Mouse (Mus musculus) embryonic facial prominence, embryonic 15.5 days (tissue): ENCODE data around the gene Ccdc97. TPM values are rescaled to one million over a fixed set of nuclear protein-coding genes. Genes with fewer than 3 reads are reported as not detected.

ENCODE experiments used
- ATAC-seq: fragments of 200-750 bp; cut with Nextera tagmentation; 2 replicates; pipeline ENCODE4 v1.8.0; 2017; ENCODE audit warnings: low read depth, moderate TSS enrichment; ENCODE audit not compliant: insufficient number of reproducible peaks, low FRiP score, low TSS enrichment
- H3K27ac ChIP-seq: fragments of 300-500 bp; sonication (generic); replicated peaks from 2 replicates; pipeline ENCODE4 v1.5.1; 2015; ENCODE audit warnings: mild to moderate bottlenecking, inconsistent platforms
- H3K27me3 ChIP-seq: fragments of 300-500 bp; sonication (generic); 2 replicates; pipeline ENCODE4 v1.6.1; 2015; ENCODE audit warnings: inconsistent platforms
- H3K36me3 ChIP-seq: fragments of 300-500 bp; sonication (generic); 2 replicates; pipeline ENCODE4 v1.6.1; 2015; ENCODE audit warnings: mild to moderate bottlenecking, inconsistent platforms
- H3K4me1 ChIP-seq: fragments of 300-500 bp; sonication (generic); 2 replicates; pipeline ENCODE4 v1.6.1; 2015; ENCODE audit warnings: inconsistent platforms
- H3K4me2 ChIP-seq: fragments of 300-500 bp; sonication (generic); replicated peaks from 2 replicates; pipeline ENCODE4 v1.6.1; 2015; ENCODE audit warnings: mild to moderate bottlenecking, inconsistent platforms
- H3K4me3 ChIP-seq: fragments of 300-500 bp; sonication (generic); replicated peaks from 2 replicates; pipeline ENCODE4 v1.5.1; 2015; ENCODE audit warnings: mild to moderate bottlenecking, inconsistent platforms
- H3K9ac ChIP-seq: fragments of 300-500 bp; sonication (generic); 2 replicates; pipeline ENCODE4 v1.6.1; 2015; ENCODE audit warnings: inconsistent platforms
- H3K9me3 ChIP-seq: fragments of 300-500 bp; sonication (generic); replicated peaks from 2 replicates; pipeline ENCODE4 v1.6.1; 2016; ENCODE audit warnings: inconsistent platforms
- whole genome bisulfite sequencing: fragments of 180-500 bp; shearing (Covaris S2); methylation state at CpG from one replicate; pipeline ENCODE4 v1.1.7; 2015; 5-methylcytosine and 5-hydroxymethylcytosine counted together
- polyA plus RNA-seq: library from polyadenylated mRNA; unstranded; fragments of >200 nt; fragmentation: Nextera tagmentation; extraction: Ambion mirVana; gene quantifications from 2 replicates; pipeline ENCODE4 v1.2.1, GENCODE M21; 2015

The Ccdc97 gene
- polyA plus RNA-seq, 1 experiment from 2014 or later = 32.8 TPM

GRCm38 (mm10) chr7:25719761-25720610, 1.1 kb upstream of the Ccdc97 start:
- ATAC-seq = 0 out of 2 replicates have a peak, but pooled peaks have one; percentile 49
- H3K9ac ChIP-seq = no peak overlapping the region
- H3K36me3 ChIP-seq = peaks cover 63% of the 10 kb centered on the region
- no peak overlapping the region for H3K4me3 ChIP-seq
- H3K4me2 ChIP-seq = peak overlapping the region; percentile 80
- H3K4me1 ChIP-seq = peaks cover 22% of the 10 kb centered on the region
- H3K9me3 ChIP-seq = no peaks in the 10 kb centered on the region
- H3K27ac ChIP-seq = peak overlapping the region; percentile 90
- no peaks in the 10 kb centered on the region for H3K27me3 ChIP-seq
- 60% methylated on average over 10 of the region's 10 CpGs for WGBS

- no peak overlapping the region for H3K9ac ChIP-seq
- H3K4me1 ChIP-seq = peaks cover 22% of the 10 kb centered on the region
- H3K4me2 ChIP-seq = peak overlapping the region; percentile 80
- WGBS = 88% methylated on average over 3 of the region's 3 CpGs
- H3K4me3 ChIP-seq = peak overlapping the region; percentile 73
- H3K27ac ChIP-seq = no peak overlapping the region
- ATAC-seq = no peak
- no peaks in the 10 kb centered on the region for H3K27me3 ChIP-seq
- no peaks in the 10 kb centered on the region for H3K9me3 ChIP-seq
- peaks cover 63% of the 10 kb centered on the region for H3K36me3 ChIP-seq
These were observed 1.4 kb downstream of the Ccdc97 start for GRCm38 (mm10) chr7:25717478-25717877.

- WGBS = 96% methylated on average over 22 of the region's 22 CpGs
- peaks cover 55% of the 10 kb centered on the region for H3K36me3 ChIP-seq
These were observed 3.1 kb downstream of the Ccdc97 start for GRCm38 (mm10) chr7:25715731-25716271.

GRCm38 (mm10) chr7:25714581-25714980, 4.3 kb downstream of the Ccdc97 start:
- Histone ChIP-seq H3K9me3 (no peaks in the 10 kb centered on the region), H3K27me3 (no peaks in the 10 kb centered on the region), H3K36me3 (peaks cover 47% of the 10 kb centered on the region), H3K4me2 (no peak overlapping the region), H3K4me3 (no peak overlapping the region), H3K4me1 (peaks cover 47% of the 10 kb centered on the region), H3K27ac (no peak overlapping the region), H3K9ac (no peak overlapping the region)
- ATAC-seq = no peak
- 93% methylated on average over 8 of the region's 8 CpGs for WGBS

More at GRCm38 (mm10) chr7:25715731-25716271, 3.1 kb downstream of the Ccdc97 start:
- H3K9me3 ChIP-seq = no peaks in the 10 kb centered on the region
- no peaks in the 10 kb centered on the region for H3K27me3 ChIP-seq
- H3K27ac ChIP-seq = no peak overlapping the region
- no peak for ATAC-seq
- H3K4me3 ChIP-seq = no peak overlapping the region
- H3K4me1 ChIP-seq = peaks cover 39% of the 10 kb centered on the region
- no peak overlapping the region for H3K9ac ChIP-seq
- no peak overlapping the region for H3K4me2 ChIP-seq

GRCm38 (mm10) chr7:25712801-25713200, 6.1 kb downstream of the Ccdc97 start:
- Histone ChIP-seq H3K9ac (no peak overlapping the region), H3K4me2 (no peak overlapping the region), H3K27ac (0 out of 2 replicates have a peak overlapping the region, but pooled peaks have one; percentile 69), H3K9me3 (no peaks in the 10 kb centered on the region), H3K4me1 (peaks cover 44% of the 10 kb centered on the region), H3K4me3 (no peak overlapping the region), H3K36me3 (peaks cover 47% of the 10 kb centered on the region), H3K27me3 (no peaks in the 10 kb centered on the region)
- 84% methylated on average over 9 of the region's 9 CpGs for WGBS
- no peak for ATAC-seq

GRCm38 (mm10) chr7:25711731-25712197, 7.1 kb downstream of the Ccdc97 start:
- peak overlapping the region; percentile 69 for H3K27ac ChIP-seq
- H3K36me3 ChIP-seq = peaks cover 47% of the 10 kb centered on the region
- H3K9ac ChIP-seq = no peak overlapping the region
- no peaks in the 10 kb centered on the region for H3K9me3 ChIP-seq
- H3K4me1 ChIP-seq = peaks cover 44% of the 10 kb centered on the region
- no peak overlapping the region for H3K4me2 ChIP-seq
- H3K4me3 ChIP-seq = no peak overlapping the region
- ATAC-seq = peak; percentile 65
- H3K27me3 ChIP-seq = no peaks in the 10 kb centered on the region
- WGBS = 14% methylated on average over 7 of the region's 7 CpGs

- Histone ChIP-seq H3K9me3 (no peaks in the 10 kb centered on the region), H3K9ac (no peak overlapping the region), H3K27ac (peak overlapping the region; percentile 63), H3K27me3 (no peaks in the 10 kb centered on the region), H3K36me3 (peaks cover 42% of the 10 kb centered on the region), H3K4me2 (no peak overlapping the region; the same call in 1 of the 2 replicates), H3K4me1 (peaks cover 44% of the 10 kb centered on the region), H3K4me3 (no peak overlapping the region)
- WGBS = 55% methylated on average over 5 of the region's 5 CpGs
- ATAC-seq = no peak
These were observed 7.7 kb downstream of the Ccdc97 start for GRCm38 (mm10) chr7:25711165-25711564.

- Histone ChIP-seq H3K4me3 (no peak overlapping the region), H3K4me2 (peak overlapping the region; percentile 36), H3K36me3 (peaks cover 37% of the 10 kb centered on the region), H3K27ac (peak overlapping the region; percentile 63; the same call in 1 of the 2 replicates), H3K27me3 (no peaks in the 10 kb centered on the region), H3K9ac (0 out of 2 replicates have a peak overlapping the region, but pooled peaks have one; percentile 4), H3K4me1 (peaks cover 44% of the 10 kb centered on the region), H3K9me3 (no peaks in the 10 kb centered on the region)
- WGBS = 6% methylated on average over 6 of the region's 7 CpGs
- ATAC-seq = no peak
These were observed 8.3 kb downstream of the Ccdc97 start for GRCm38 (mm10) chr7:25710519-25711130.

GRCm38 (mm10) chr7:25709961-25710360, 8.9 kb downstream of the Ccdc97 start:
- Histone ChIP-seq H3K4me3 (no peak overlapping the region), H3K36me3 (peaks cover 30% of the 10 kb centered on the region), H3K4me1 (peaks cover 44% of the 10 kb centered on the region), H3K27ac (peak overlapping the region; percentile 63; the same call in 1 of the 2 replicates), H3K4me2 (peak overlapping the region; percentile 36; the same call in 1 of the 2 replicates), H3K27me3 (no peaks in the 10 kb centered on the region), H3K9me3 (no peaks in the 10 kb centered on the region), H3K9ac (0 out of 2 replicates have a peak overlapping the region, but pooled peaks have one; percentile 4)
- 10% methylated on average over 12 of the region's 12 CpGs for WGBS
- peak; percentile 25; the same call in 1 of the 2 replicates for ATAC-seq

- Histone ChIP-seq H3K4me2 (no peak overlapping the region), H3K4me1 (peaks cover 52% of the 10 kb centered on the region), H3K27me3 (peaks cover 6% of the 10 kb centered on the region; the same call in 1 of the 2 replicates), H3K4me3 (no peak overlapping the region), H3K36me3 (peaks cover 8% of the 10 kb centered on the region; the same call in 1 of the 2 replicates), H3K9me3 (no peaks in the 10 kb centered on the region), H3K27ac (peak overlapping the region; percentile 68), H3K9ac (no peak overlapping the region)
- 44% methylated on average over 15 of the region's 15 CpGs for WGBS
- peak; percentile 17 for ATAC-seq
These were observed 11.2 kb downstream of the Ccdc97 start for GRCm38 (mm10) chr7:25707581-25708292.
